Mouse (Mus musculus) liver, adult 2 months (tissue): ENCODE results near the gene Prpf4.

ENCODE experiments used
- CTCF ChIP-seq: fragments of 200-500 bp; IDR thresholded peaks from 2 replicates; pipeline ENCODE4 v1.5.1; 2011; ENCODE audit warnings: low read depth, low read length, control low read depth
- POLR2A ChIP-seq: fragments of 200-500 bp; IDR thresholded peaks from 2 replicates; pipeline ENCODE4 v1.6.1; 2011; ENCODE audit warnings: low read length, control low read depth; ENCODE audit not compliant: insufficient read depth; ENCODE audit errors: extremely low read depth

DNA sequence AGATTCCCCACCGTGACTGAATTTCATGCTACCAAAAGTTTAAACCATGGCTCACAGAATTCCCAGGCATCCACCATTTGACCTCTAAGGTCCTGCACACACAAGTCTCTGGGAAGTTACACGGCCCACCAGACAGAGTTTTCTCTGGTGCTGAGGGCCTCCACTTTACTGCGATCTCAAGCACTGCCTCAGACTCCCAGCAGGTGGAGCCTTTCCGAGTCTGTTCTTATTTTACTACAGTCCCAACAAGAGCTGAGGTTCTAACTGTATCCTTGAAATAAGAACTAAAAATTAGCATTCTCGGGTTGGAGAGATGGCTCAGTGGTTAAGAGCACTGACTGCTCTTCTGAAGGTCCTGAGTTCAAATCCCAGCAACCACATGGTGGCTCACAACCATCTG, 46.4 kb downstream of the Prpf4 start:
- TF ChIP-seq POLR2A (no peak), CTCF (peak; percentile 67)
